Mouse (Mus musculus) bone marrow macrophage, adult 2 months (primary cell): Measurements from ENCODE around the gene Tmem125. TPM values are rescaled to one million over a fixed set of nuclear protein-coding genes. Genes with fewer than 3 reads are reported as not detected.
"Not testable (repeated sequence)": the region's sequence is repeated elsewhere in the genome, so short reads cannot be mapped to it uniquely, and the experiment has no call there.

Experiments
- H3K27ac ChIP-seq: 2 replicates; pipeline ENCODE4 v1.5.1; 2012; ENCODE audit warnings: low read depth, low read length; ENCODE audit not compliant: insufficient read depth
- H3K4me1 ChIP-seq: 2 replicates; pipeline ENCODE4 v1.6.1; 2012; ENCODE audit warnings: low read length; ENCODE audit not compliant: control insufficient read depth, insufficient read depth
- H3K4me3 ChIP-seq: 2 replicates; pipeline ENCODE4 v1.5.1; 2012; ENCODE audit warnings: mild to moderate bottlenecking, low read length, moderate library complexity; ENCODE audit not compliant: insufficient read depth
- CTCF ChIP-seq: IDR thresholded peaks from 2 replicates; pipeline ENCODE4 v1.5.1; 2012; ENCODE audit warnings: low read depth, mild to moderate bottlenecking, low read length, moderate library complexity
- POLR2A ChIP-seq: IDR thresholded peaks from 2 replicates; pipeline ENCODE4 v1.6.1; 2012; ENCODE audit warnings: mild to moderate bottlenecking, low read depth, low read length, borderline replicate concordance
- polyA plus RNA-seq: library from polyadenylated mRNA; stranded (reverse); fragments of >200 nt; gene quantifications from 2 replicates; pipeline ENCODE4 v1.2.4, GENCODE M21; 2012; ENCODE audit not compliant: missing spikeins, insufficient read depth, insufficient read length

Gene Tmem125
- polyA plus RNA-seq, 1 experiment, result not detected

- no peak for TF ChIP-seq POLR2A
- no peak for TF ChIP-seq CTCF
- no peak overlapping the region for H3K27ac ChIP-seq
- no peak overlapping the region for H3K4me3 ChIP-seq
- no peaks in the 10 kb centered on the region for H3K4me1 ChIP-seq
Observed at GRCm38 (mm10) chr4:118523976-118524375, 19.9 kb downstream of the Tmem125 start.

GRCm38 (mm10) chr4:118522248-118522647, 21.6 kb downstream of the Tmem125 start:
- no peaks in the 10 kb centered on the region for H3K4me1 ChIP-seq

GRCm38 (mm10) chr4:118518208-118518607, 25.6 kb downstream of the Tmem125 start:
- no peak overlapping the region for H3K4me3 ChIP-seq
- no peaks in the 10 kb centered on the region for H3K4me1 ChIP-seq
- TF ChIP-seq CTCF (no peak), POLR2A (no peak)
- no peak overlapping the region for H3K27ac ChIP-seq

More at GRCm38 (mm10) chr4:118522248-118522647, 21.6 kb downstream of the Tmem125 start:
- no peak overlapping the region for H3K4me3 ChIP-seq
- TF ChIP-seq POLR2A, result no peak
- no peak for TF ChIP-seq CTCF
- H3K27ac ChIP-seq, result no peak overlapping the region

- H3K27ac ChIP-seq, result no peak overlapping the region
- H3K4me1 ChIP-seq, result no peaks in the 10 kb centered on the region
- no peak overlapping the region for H3K4me3 ChIP-seq
- TF ChIP-seq CTCF (no peak), POLR2A (no peak)
Observed at GRCm38 (mm10) chr4:118517497-118518146, 26.2 kb downstream of the Tmem125 start.

GRCm38 (mm10) chr4:118516699-118517496, 26.9 kb downstream of the Tmem125 start:
- TF ChIP-seq POLR2A (no peak), CTCF (no peak)
- no peaks in the 10 kb centered on the region for H3K4me1 ChIP-seq
- H3K4me3 ChIP-seq, result no peak overlapping the region
- no peak overlapping the region for H3K27ac ChIP-seq

GRCm38 (mm10) chr4:118509050-118509449, 34.8 kb downstream of the Tmem125 start:
- H3K4me1 ChIP-seq, result no peaks in the 10 kb centered on the region
- no peak overlapping the region for H3K4me3 ChIP-seq
- TF ChIP-seq POLR2A (no peak), CTCF (no peak)
- no peak overlapping the region for H3K27ac ChIP-seq

- H3K4me3 ChIP-seq, H3K4me1 ChIP-seq, H3K27ac ChIP-seq: not testable (repeated sequence)
Observed at GRCm38 (mm10) chr4:118507171-118507570, 36.7 kb downstream of the Tmem125 start.

- H3K27ac ChIP-seq, result no peak overlapping the region
- no peak for TF ChIP-seq CTCF
- TF ChIP-seq POLR2A, result no peak
- no peaks in the 10 kb centered on the region for H3K4me1 ChIP-seq
- H3K4me3 ChIP-seq, result no peak overlapping the region
Observed at GRCm38 (mm10) chr4:118505551-118505950, 38.3 kb downstream of the Tmem125 start.

- Histone ChIP-seq H3K27ac (no peak overlapping the region), H3K4me3 (no peak overlapping the region), H3K4me1 (no peaks in the 10 kb centered on the region)
- no peak for TF ChIP-seq CTCF
- TF ChIP-seq POLR2A, result no peak
Observed at GRCm38 (mm10) chr4:118500792-118501191, 43.1 kb downstream of the Tmem125 start.

GRCm38 (mm10) chr4:118500171-118500724, 43.6 kb downstream of the Tmem125 start:
- Histone ChIP-seq H3K27ac (no peak overlapping the region), H3K4me1 (no peaks in the 10 kb centered on the region), H3K4me3 (no peak overlapping the region)
- no peak for TF ChIP-seq CTCF
- TF ChIP-seq POLR2A, result no peak

Other genes starting within 250 kb of the Tmem125 start
- 14.1 and 15.9 TPM in 2 replicates for gene Szt2, start 134.8 kb downstream of the Tmem125 start, polyA plus RNA-seq
- 57.3 and 61.5 TPM in 2 replicates for gene Med8, start 134.7 kb downstream of the Tmem125 start, polyA plus RNA-seq
- gene Elovl1, start 116.0 kb downstream of the Tmem125 start, polyA plus RNA-seq, result 101 and 117 TPM in 2 replicates
- gene Cdc20, start 106.7 kb downstream of the Tmem125 start, polyA plus RNA-seq, result 24.9 and 25.5 TPM in 2 replicates
- gene Mpl, start 86.5 kb downstream of the Tmem125 start, polyA plus RNA-seq, result not detected in 2 replicates
- gene Tie1, start 54.0 kb downstream of the Tmem125 start, polyA plus RNA-seq, result not detected in 2 replicates
- not detected in 2 replicates for gene 2610528J11Rik, start 17.0 kb downstream of the Tmem125 start, polyA plus RNA-seq
- gene Cfap57, start 76.7 kb upstream of the Tmem125 start, polyA plus RNA-seq, result not detected in 2 replicates
- gene Ebna1bp2, start 76.8 kb upstream of the Tmem125 start, polyA plus RNA-seq, result 27.3 and 36.7 TPM in 2 replicates
- gene Olfr62, start 114.9 kb upstream of the Tmem125 start, polyA plus RNA-seq, result not detected in 2 replicates
- gene Olfr1342, start 148.7 kb upstream of the Tmem125 start, polyA plus RNA-seq, result not detected in 2 replicates
- not detected in 2 replicates for gene Olfr1341, start 159.5 kb upstream of the Tmem125 start, polyA plus RNA-seq
- gene Olfr1340, start 176.1 kb upstream of the Tmem125 start, polyA plus RNA-seq, result 0.16 and 0.24 TPM in 2 replicates
- not detected in 2 replicates for gene Olfr1339, start 188.1 kb upstream of the Tmem125 start, polyA plus RNA-seq
- gene Olfr1338, start 214.7 kb upstream of the Tmem125 start, polyA plus RNA-seq, result not detected in 2 replicates
- not detected in 2 replicates for gene Olfr1337, start 238.5 kb upstream of the Tmem125 start, polyA plus RNA-seq